Mouse (Mus musculus) neural tube, embryonic 11.5 days (tissue): ENCODE data around the gene Elavl1. TPM values are rescaled to one million over a fixed set of nuclear protein-coding genes. Genes with fewer than 3 reads are reported as not detected.

ENCODE experiments used
- ATAC-seq: fragments of 200-750 bp; cut with Nextera tagmentation; 2 replicates; pipeline ENCODE4 v1.8.0; 2017; ENCODE audit warnings: moderate number of reproducible peaks, mild to moderate bottlenecking, moderate TSS enrichment, moderate library complexity; ENCODE audit not compliant: insufficient read depth, low FRiP score, low TSS enrichment
- DNase-seq: peaks from one replicate; pipeline ENCODE4 v3.0.0-alpha.2; 2015; ENCODE audit warnings: low spot score
- H3K27ac ChIP-seq: fragments of 300-500 bp; sonication (generic); 2 replicates; pipeline ENCODE4 v1.5.1; 2014; ENCODE audit warnings: low read depth, mild to moderate bottlenecking, low read length
- H3K27me3 ChIP-seq: fragments of 300-500 bp; sonication (generic); 2 replicates; pipeline ENCODE4 v1.6.1; 2014; ENCODE audit warnings: mild to moderate bottlenecking, low read length, mixed read lengths; ENCODE audit not compliant: control insufficient read depth, insufficient read depth
- H3K36me3 ChIP-seq: fragments of 300-500 bp; sonication (generic); 2 replicates; pipeline ENCODE4 v1.6.1; 2014; ENCODE audit warnings: mild to moderate bottlenecking, low read length, moderate library complexity, mixed read lengths; ENCODE audit not compliant: control insufficient read depth, insufficient read depth
- H3K4me1 ChIP-seq: fragments of 300-500 bp; sonication (generic); 2 replicates; pipeline ENCODE4 v1.6.1; 2014; ENCODE audit warnings: low read length, mixed read lengths; ENCODE audit not compliant: control insufficient read depth, insufficient read depth
- H3K4me2 ChIP-seq: fragments of 300-500 bp; sonication (generic); 2 replicates; pipeline ENCODE4 v1.6.1; 2014; ENCODE audit warnings: low read depth, mild to moderate bottlenecking, moderate library complexity
- H3K4me3 ChIP-seq: fragments of 300-500 bp; sonication (generic); 2 replicates; pipeline ENCODE4 v1.5.1; 2014; ENCODE audit warnings: low read depth, low read length
- H3K9ac ChIP-seq: fragments of 300-500 bp; sonication (generic); 2 replicates; pipeline ENCODE4 v1.6.1; 2014; ENCODE audit warnings: mild to moderate bottlenecking, low read length
- H3K9me3 ChIP-seq: fragments of 300-500 bp; sonication (generic); 2 replicates; pipeline ENCODE4 v1.6.1; 2016; ENCODE audit warnings: low read length; ENCODE audit not compliant: control insufficient read depth
- WGBS: fragments of 180-500 bp; shearing (Covaris S2); extraction: QIAGEN DNeasy Blood & Tissue Kit; methylation state at CpG from one replicate; pipeline ENCODE4 v1.1.7; 2014; 5-methylcytosine and 5-hydroxymethylcytosine counted together
- polyA plus RNA-seq: library from polyadenylated mRNA; unstranded; fragments of >200 nt; fragmentation: Nextera tagmentation; extraction: Ambion mirVana; gene quantifications from 2 replicates; pipeline ENCODE4 v1.2.1, GENCODE M21; 2014

Gene Elavl1
- polyA plus RNA-seq, 1 experiment from 2014 or later, result 311 TPM

DNA sequence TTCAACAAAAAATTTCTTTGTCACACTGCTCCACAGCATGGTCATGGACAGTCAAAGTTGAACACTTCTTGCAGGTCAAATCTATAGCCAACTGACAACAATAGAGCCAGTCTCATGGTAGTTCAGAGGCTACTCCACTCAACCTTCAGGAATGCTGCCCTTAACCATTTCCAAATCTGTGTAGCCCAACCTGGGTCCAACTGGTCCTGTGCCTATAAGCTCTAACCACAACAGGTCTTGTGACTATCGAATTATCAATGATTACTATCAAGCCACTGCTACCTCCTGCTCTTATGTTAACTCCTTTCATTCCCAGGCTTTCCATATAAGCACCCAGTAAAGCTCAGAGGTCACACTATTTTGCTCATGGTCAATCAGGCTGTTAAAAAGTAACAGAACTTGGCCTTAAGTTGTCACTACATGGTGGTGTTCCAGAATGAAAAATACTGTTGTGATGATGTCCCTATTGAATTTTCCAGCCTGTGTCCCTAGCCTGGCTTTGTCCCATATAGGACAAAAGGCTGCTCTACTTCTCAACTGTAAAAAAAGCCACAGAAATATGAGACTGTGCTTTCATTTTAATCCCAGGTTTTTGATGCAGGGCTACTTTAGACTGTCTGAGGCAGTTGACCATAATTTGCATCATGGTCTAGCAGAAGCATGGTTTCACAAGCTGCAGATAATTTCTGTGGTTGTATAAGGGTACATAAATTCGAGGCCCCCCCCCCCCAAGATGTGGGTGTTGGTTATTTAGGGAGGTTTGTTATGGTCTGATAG is 6.2 kb downstream of the Elavl1 start:
- Histone ChIP-seq H3K9ac (no peak overlapping the region), H3K27me3 (no peaks in the 10 kb centered on the region), H3K36me3 (no peaks in the 10 kb centered on the region; the same call in 1 of the 2 replicates), H3K4me1 (0 out of 2 replicates have a peak, but pooled peaks cover 10% of the 10 kb centered on the region), H3K9me3 (no peaks in the 10 kb centered on the region), H3K27ac (no peak overlapping the region), H3K4me2 (no peak overlapping the region), H3K4me3 (no peak overlapping the region)
- DNase-seq (no peak), ATAC-seq (no peak)
- WGBS, result 72% methylated on average over 2 of the region's 2 CpGs

DNA sequence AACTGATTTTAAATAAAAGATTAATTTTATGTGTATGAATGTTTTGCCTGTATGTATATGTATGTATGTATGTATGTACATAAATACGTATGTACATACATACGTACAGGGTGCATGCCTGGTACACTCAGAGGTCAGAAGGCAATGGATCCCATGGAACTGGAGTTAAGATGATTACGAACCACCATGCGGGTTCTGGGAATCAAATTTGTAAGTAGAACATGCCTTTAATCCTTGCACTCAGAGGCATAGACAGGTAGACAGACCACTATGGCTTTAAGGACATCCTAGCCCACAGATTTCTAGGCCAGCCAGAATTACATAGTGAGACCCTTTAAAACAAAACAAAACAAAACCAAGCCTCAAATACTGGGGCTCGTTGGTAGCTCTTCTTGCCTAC is 7.1 kb downstream of the Elavl1 start:
- no peaks in the 10 kb centered on the region for H3K9me3 ChIP-seq
- H3K4me2 ChIP-seq, result no peak overlapping the region
- no peaks in the 10 kb centered on the region; the same call in 1 of the 2 replicates for H3K36me3 ChIP-seq
- DNase-seq (no peak), ATAC-seq (no peak)
- no peaks in the 10 kb centered on the region for H3K27me3 ChIP-seq
- H3K4me3 ChIP-seq, result no peak overlapping the region
- 0 out of 2 replicates have a peak, but pooled peaks cover 3% of the 10 kb centered on the region for H3K4me1 ChIP-seq
- H3K9ac ChIP-seq, result no peak overlapping the region
- H3K27ac ChIP-seq, result no peak overlapping the region
- WGBS, result 92% methylated on average over 5 of the region's 5 CpGs

DNA sequence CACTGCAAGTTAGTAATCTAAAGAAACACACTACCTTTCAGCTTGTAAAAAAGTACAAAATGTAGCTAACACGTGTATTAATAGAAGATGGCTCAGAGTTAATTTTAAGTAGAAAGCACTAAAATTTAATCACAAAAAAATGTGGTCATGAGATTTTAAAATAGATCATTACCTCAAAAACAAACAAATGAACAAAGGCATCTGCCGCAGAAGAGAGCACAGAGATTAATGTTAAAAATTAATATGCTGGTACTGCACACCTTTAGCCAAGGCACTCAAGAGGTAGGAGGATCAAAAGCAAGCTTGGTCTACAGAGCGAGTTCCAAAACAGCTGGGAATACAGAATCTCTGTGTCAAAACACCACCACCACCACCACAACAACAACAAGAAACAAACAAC is 10.4 kb downstream of the Elavl1 start:
- H3K36me3 ChIP-seq, result peaks cover 5% of the 10 kb centered on the region; the same call in 1 of the 2 replicates

GRCm38 (mm10) chr8:4313254-4314124 is 11.7 kb downstream of the Elavl1 start:
- no peak for ATAC-seq
- Histone ChIP-seq H3K4me2 (no peak overlapping the region), H3K36me3 (peaks cover 9% of the 10 kb centered on the region), H3K9ac (no peak overlapping the region), H3K4me1 (no peaks in the 10 kb centered on the region), H3K27ac (no peak overlapping the region), H3K9me3 (no peaks in the 10 kb centered on the region), H3K27me3 (no peaks in the 10 kb centered on the region), H3K4me3 (no peak overlapping the region)
- 89% methylated on average over 3 of the region's 3 CpGs for WGBS
- no peak for DNase-seq

More for the DNA sequence above, 10.4 kb downstream of the Elavl1 start:
- H3K4me2 ChIP-seq, result no peak overlapping the region
- no peaks in the 10 kb centered on the region for H3K4me1 ChIP-seq
- H3K4me3 ChIP-seq, result no peak overlapping the region
- H3K27me3 ChIP-seq, result no peaks in the 10 kb centered on the region
- DNase-seq, result no peak
- ATAC-seq, result no peak
- 94% methylated on average over 3 of the region's 3 CpGs for WGBS
- no peak overlapping the region for H3K9ac ChIP-seq
- no peak overlapping the region for H3K27ac ChIP-seq
- no peaks in the 10 kb centered on the region for H3K9me3 ChIP-seq

- Histone ChIP-seq H3K27ac (no peak overlapping the region), H3K9ac (no peak overlapping the region), H3K4me3 (no peak overlapping the region), H3K4me1 (no peaks in the 10 kb centered on the region), H3K27me3 (no peaks in the 10 kb centered on the region), H3K9me3 (no peaks in the 10 kb centered on the region), H3K4me2 (no peak overlapping the region), H3K36me3 (peaks cover 9% of the 10 kb centered on the region)
- no peak for ATAC-seq
- no peak for DNase-seq
Measured at GRCm38 (mm10) chr8:4312104-4312503, 13.1 kb downstream of the Elavl1 start.

GRCm38 (mm10) chr8:4305838-4306237 is 19.4 kb downstream of the Elavl1 start:
- Histone ChIP-seq H3K27me3 (no peaks in the 10 kb centered on the region), H3K4me1 (no peaks in the 10 kb centered on the region), H3K27ac (no peak overlapping the region), H3K9ac (no peak overlapping the region), H3K4me2 (no peak overlapping the region), H3K9me3 (no peaks in the 10 kb centered on the region), H3K36me3 (peaks cover 31% of the 10 kb centered on the region), H3K4me3 (no peak overlapping the region)
- DNase-seq, result no peak
- no peak for ATAC-seq
- 92% methylated on average over 2 of the region's 2 CpGs for WGBS

GRCm38 (mm10) chr8:4304124-4304547 is 21.1 kb downstream of the Elavl1 start:
- H3K9me3 ChIP-seq, result no peaks in the 10 kb centered on the region
- ATAC-seq (no peak), DNase-seq (no peak)
- no peak overlapping the region for H3K4me2 ChIP-seq
- 78% methylated on average over 3 of the region's 3 CpGs for WGBS
- H3K36me3 ChIP-seq, result peaks cover 35% of the 10 kb centered on the region
- no peak overlapping the region for H3K4me3 ChIP-seq
- no peaks in the 10 kb centered on the region for H3K27me3 ChIP-seq
- H3K27ac ChIP-seq, result no peak overlapping the region
- no peak overlapping the region for H3K9ac ChIP-seq
- no peaks in the 10 kb centered on the region for H3K4me1 ChIP-seq

DNA sequence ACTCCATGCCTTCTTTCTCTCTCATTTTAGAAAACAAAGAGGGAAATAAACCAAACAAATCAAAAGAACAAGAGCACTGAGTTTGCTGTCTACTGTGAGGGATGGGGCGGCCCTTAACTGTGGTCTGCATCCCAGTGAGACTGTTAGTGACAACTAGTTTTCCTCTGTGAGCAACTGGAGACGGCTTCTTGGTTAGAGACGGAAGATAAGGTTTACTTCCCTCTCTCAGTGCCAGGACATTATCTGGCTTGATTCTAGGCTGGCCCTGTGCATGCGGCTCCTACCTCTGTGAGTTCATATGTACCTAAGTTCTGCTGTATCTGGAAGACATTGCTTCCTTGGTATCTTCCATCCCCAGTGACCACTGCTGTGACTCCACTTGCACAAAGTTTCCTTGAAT is 27.4 kb downstream of the Elavl1 start:
- Histone ChIP-seq H3K4me3 (no peak overlapping the region), H3K9me3 (no peaks in the 10 kb centered on the region), H3K36me3 (peaks cover 27% of the 10 kb centered on the region), H3K4me2 (no peak overlapping the region), H3K27me3 (no peaks in the 10 kb centered on the region), H3K9ac (no peak overlapping the region), H3K4me1 (no peaks in the 10 kb centered on the region), H3K27ac (no peak overlapping the region)
- 93% methylated on average over 4 of the region's 4 CpGs for WGBS
- DNase-seq (no peak), ATAC-seq (no peak)
